Mouse (Mus musculus): ENCODE measurements around the gene Vil1.
A peak's percentile ranks its signal among the peaks of the same experiment; 100 is the strongest.

Vil1 gene

GRCm38 (mm10) chr1:74388398-74388920 is 20.7 kb upstream of the Vil1 start:
- peak; percentile 50 for DNase-seq

GRCm38 (mm10) chr1:74389831-74390286 is 19.3 kb upstream of the Vil1 start:
- peak; percentile 43 for DNase-seq

- peak; percentile 73 for DNase-seq
Measured at GRCm38 (mm10) chr1:74390287-74390906, 18.8 kb upstream of the Vil1 start.

GRCm38 (mm10) chr1:74390924-74391748 is 18.0 kb upstream of the Vil1 start, which contains the start of gene Ctdsp1:
TSS of gene Ctdsp1 (plus strand) at chr1:74391509.
- peak; percentile 95 for DNase-seq

GRCm38 (mm10) chr1:74391844-74392441 is 17.2 kb upstream of the Vil1 start:
- DNase-seq, result peak; percentile 74

- DNase-seq, result no peak
Measured at GRCm38 (mm10) chr1:74392446-74392994, 16.7 kb upstream of the Vil1 start.

GRCm38 (mm10) chr1:74393010-74393409 is 16.2 kb upstream of the Vil1 start:
- DNase-seq, result peak; percentile 57

GRCm38 (mm10) chr1:74393697-74394096 is 15.5 kb upstream of the Vil1 start:
- no peak for DNase-seq

GRCm38 (mm10) chr1:74394311-74394710 is 14.9 kb upstream of the Vil1 start:
- DNase-seq, result peak; percentile 33

GRCm38 (mm10) chr1:74394858-74395257 is 14.3 kb upstream of the Vil1 start:
- DNase-seq, result peak; percentile 35

GRCm38 (mm10) chr1:74395290-74395689 is 13.9 kb upstream of the Vil1 start:
- DNase-seq, result peak; percentile 36

- DNase-seq, result peak; percentile 66
Measured at GRCm38 (mm10) chr1:74396456-74397222, 12.5 kb upstream of the Vil1 start.

- peak; percentile 95 for DNase-seq
Measured at GRCm38 (mm10) chr1:74397268-74397918, 11.8 kb upstream of the Vil1 start.

- DNase-seq, result peak; percentile 88
Measured at GRCm38 (mm10) chr1:74397919-74398451, 11.2 kb upstream of the Vil1 start.

- DNase-seq, result no peak
Measured at GRCm38 (mm10) chr1:74400531-74400930, 8.6 kb upstream of the Vil1 start.

GRCm38 (mm10) chr1:74401015-74401702 is 8.0 kb upstream of the Vil1 start:
- no peak for DNase-seq

GRCm38 (mm10) chr1:74404206-74404605 is 5.0 kb upstream of the Vil1 start:
- no peak for DNase-seq

GRCm38 (mm10) chr1:74411753-74412325 is 2.7 kb downstream of the Vil1 start:
- DNase-seq, result no peak

GRCm38 (mm10) chr1:74412711-74413110 is 3.5 kb downstream of the Vil1 start:
- no peak for DNase-seq

GRCm38 (mm10) chr1:74415143-74415542 is 6.0 kb downstream of the Vil1 start:
- DNase-seq, result peak; percentile 22

Data from cerebellum, adult 9-10 months (tissue).